Mouse (Mus musculus): ENCODE data around the gene Cntn5. TPM values are rescaled to one million over a fixed set of nuclear protein-coding genes. Genes with fewer than 3 reads are reported as not detected.

The Cntn5 gene
- polyA plus RNA-seq, 1 experiment from 2014 or later = not detected

DNA sequence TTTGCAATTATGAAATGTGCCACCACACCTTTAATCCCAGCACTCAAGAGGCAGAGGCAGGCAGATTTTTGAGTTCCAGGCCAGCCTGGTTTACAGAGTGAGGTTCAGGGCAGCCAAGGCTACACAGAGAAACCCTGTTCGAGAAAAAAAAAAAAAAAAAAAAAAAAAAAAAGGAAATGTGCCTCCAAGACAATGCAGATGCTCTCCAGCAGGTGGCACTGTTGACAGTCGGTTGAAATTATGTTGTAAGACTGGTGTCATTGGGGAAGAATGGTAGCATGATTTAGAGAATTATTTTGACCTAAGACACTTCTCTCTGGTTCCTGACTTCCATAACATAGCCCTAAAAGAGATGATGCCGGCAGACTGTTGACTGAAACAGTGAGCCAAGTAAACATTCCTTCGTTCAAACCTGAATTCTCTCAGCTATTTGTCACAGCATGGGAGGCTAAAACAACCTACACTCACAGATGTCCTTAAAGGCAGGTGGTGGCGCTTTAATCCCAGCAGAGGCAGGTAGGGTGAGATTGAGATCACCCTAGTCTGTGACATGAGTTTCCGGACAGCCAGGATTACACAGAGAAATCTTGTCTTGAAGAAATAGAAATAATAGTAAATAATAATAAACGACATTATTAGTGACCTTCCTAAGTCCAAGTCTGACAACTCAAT is 579.7 kb downstream of the Cntn5 start:
- Histone ChIP-seq H3K4me2 (no peak overlapping the region), H3K4me1 (replicated peaks) (no peaks in the 10 kb centered on the region), H3K27me3 (no peaks in the 10 kb centered on the region), H3K36me3 (no peaks in the 10 kb centered on the region), H3K27ac (no peak overlapping the region), H3K4me3 (replicated peaks) (no peak overlapping the region), H3K9ac (no peak overlapping the region), H3K9me3 (replicated peaks) (no peaks in the 10 kb centered on the region)
- ATAC-seq (ENCODE audit: low read depth) (no peak), DNase-seq (no peak)
- WGBS (ENCODE audit: insufficient replicate concordance) = 32% methylated on average over 7 of the region's 7 CpGs

DNA sequence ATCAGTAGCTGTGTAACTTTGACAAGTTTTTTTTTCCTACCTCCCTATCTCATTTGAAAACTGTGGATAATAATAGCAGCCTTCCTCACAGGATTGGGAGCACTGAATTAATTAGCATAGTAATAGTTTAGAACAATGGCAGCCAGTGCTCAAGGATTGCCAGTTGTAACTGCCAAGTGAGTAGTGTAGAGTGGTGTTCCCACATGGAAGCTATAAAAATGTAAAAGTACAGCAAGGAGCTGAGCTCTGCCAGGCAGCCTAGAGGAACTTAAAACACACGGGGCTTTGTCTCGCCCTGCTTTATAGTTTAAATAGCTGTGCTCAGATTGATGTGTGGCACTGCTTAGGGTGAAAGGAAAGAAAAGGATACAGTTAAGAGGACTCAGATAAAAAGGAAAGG is 635.2 kb downstream of the Cntn5 start:
- no peak for ATAC-seq (ENCODE audit: low read depth)
- no peaks in the 10 kb centered on the region for H3K9me3 ChIP-seq (replicated peaks)
- no peak overlapping the region for H3K4me2 ChIP-seq
- no peaks in the 10 kb centered on the region for H3K36me3 ChIP-seq
- H3K27me3 ChIP-seq = no peaks in the 10 kb centered on the region
- H3K4me1 ChIP-seq (replicated peaks) = no peaks in the 10 kb centered on the region
- H3K27ac ChIP-seq = no peak overlapping the region
- no peak overlapping the region for H3K4me3 ChIP-seq (replicated peaks)
- H3K9ac ChIP-seq = no peak overlapping the region
- WGBS (ENCODE audit: insufficient replicate concordance) = 51% methylated on average over 2 of the region's 2 CpGs
- no peak for DNase-seq

DNA sequence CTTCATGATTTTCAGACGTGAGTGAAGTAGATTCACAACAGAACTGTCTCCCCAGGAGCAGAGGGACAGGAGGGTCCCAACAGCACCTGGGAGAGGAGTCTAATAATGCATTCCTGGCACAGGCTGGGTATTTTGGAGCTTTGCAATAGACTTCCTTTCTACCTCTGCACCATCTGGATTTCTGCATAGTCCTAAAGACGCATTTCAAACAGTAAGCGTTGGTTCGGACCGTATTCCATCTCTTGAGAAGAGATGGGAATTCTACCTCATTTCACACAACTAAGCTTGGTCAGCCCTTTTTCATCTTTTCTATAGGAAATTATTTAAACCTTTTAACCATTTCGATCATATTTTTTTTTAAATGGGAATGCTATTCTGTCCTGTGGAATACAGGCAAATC is 635.7 kb downstream of the Cntn5 start:
- no peaks in the 10 kb centered on the region for H3K9me3 ChIP-seq (replicated peaks)
- no peak overlapping the region for H3K4me2 ChIP-seq
- no peak overlapping the region for H3K9ac ChIP-seq
- ATAC-seq (ENCODE audit: low read depth) = no peak
- no peaks in the 10 kb centered on the region for H3K27me3 ChIP-seq
- H3K4me1 ChIP-seq (replicated peaks) = no peaks in the 10 kb centered on the region
- no peak overlapping the region for H3K27ac ChIP-seq
- no peak for DNase-seq
- no peak overlapping the region for H3K4me3 ChIP-seq (replicated peaks)
- no peaks in the 10 kb centered on the region for H3K36me3 ChIP-seq
- WGBS (ENCODE audit: insufficient replicate concordance) = 60% methylated on average over 6 of the region's 6 CpGs

DNA sequence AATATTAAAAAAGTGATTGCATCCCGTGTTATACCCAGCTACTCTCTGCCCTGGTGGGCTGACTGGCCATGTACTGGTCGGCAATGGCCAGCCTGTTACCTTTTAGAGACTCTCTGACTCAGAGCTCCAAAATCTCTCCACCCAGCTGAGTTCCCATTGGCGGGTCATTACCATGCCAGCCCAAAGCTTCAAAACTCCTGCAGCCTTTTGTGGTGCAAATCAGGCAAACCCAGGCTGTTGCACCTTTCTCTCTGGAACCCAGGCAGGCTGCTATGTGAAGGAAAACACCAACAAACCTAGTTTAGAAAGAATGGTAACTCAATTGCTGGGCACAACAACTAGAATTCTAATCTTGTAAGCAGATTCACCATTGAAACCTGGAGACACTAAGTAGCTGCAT is 639.0 kb downstream of the Cntn5 start:
- Histone ChIP-seq H3K9me3 (replicated peaks) (no peaks in the 10 kb centered on the region), H3K9ac (no peak overlapping the region), H3K27ac (no peak overlapping the region), H3K4me3 (replicated peaks) (no peak overlapping the region), H3K27me3 (no peaks in the 10 kb centered on the region), H3K36me3 (no peaks in the 10 kb centered on the region), H3K4me1 (replicated peaks) (no peaks in the 10 kb centered on the region), H3K4me2 (no peak overlapping the region)
- WGBS (ENCODE audit: insufficient replicate concordance) = 27% methylated on average over 3 of the region's 3 CpGs
- no peak for DNase-seq
- no peak for ATAC-seq (ENCODE audit: low read depth)

DNA sequence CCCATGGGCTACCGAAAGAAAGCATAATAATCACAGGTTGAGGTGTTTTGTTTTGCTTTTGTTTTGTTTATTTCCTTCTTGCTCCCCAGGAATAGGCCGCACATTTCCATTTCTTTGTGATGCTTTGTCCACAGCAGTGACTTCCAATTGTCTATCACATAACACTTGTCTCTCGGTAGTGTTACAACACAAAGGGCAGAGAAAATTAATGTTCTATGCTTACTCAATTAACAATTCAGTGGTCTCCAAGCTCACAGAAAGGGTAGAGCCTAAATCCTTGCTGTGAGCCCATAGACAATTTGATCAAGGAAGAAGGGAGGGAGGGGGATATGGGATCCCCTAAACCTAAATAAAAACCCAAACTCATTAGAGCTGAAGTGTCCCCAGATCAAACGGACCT is 671.2 kb downstream of the Cntn5 start:
- Histone ChIP-seq H3K9ac (no peak overlapping the region), H3K27ac (no peak overlapping the region), H3K4me1 (replicated peaks) (no peaks in the 10 kb centered on the region), H3K9me3 (replicated peaks) (no peaks in the 10 kb centered on the region), H3K4me3 (replicated peaks) (no peak overlapping the region), H3K36me3 (no peaks in the 10 kb centered on the region), H3K4me2 (no peak overlapping the region), H3K27me3 (no peaks in the 10 kb centered on the region)
- no peak for DNase-seq
- ATAC-seq (ENCODE audit: low read depth) = no peak
- WGBS (ENCODE audit: insufficient replicate concordance) = 54% methylated on average over 4 of the region's 4 CpGs

DNA sequence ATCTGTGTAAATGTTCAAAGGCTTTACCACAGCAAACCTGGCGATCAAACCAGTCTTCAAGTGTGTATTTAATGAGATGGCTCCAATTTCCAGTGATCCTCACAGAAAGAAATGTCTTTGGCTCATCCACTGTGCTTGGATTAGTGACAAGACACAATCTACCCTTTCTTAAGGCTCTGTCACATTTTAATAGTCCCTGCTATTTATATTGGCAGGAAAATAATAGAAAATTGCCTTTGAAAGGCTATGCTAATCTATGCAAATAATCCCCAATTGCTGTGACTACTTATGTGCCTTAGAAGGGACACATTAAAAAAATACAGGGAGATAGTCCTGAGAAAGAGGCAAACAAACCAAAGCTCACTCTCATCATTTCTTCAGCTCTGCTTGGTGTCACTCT is 672.5 kb downstream of the Cntn5 start:
- no peak for ATAC-seq (ENCODE audit: low read depth)
- H3K4me2 ChIP-seq = no peak overlapping the region
- H3K27me3 ChIP-seq = no peaks in the 10 kb centered on the region
- no peak overlapping the region for H3K27ac ChIP-seq
- H3K9ac ChIP-seq = no peak overlapping the region
- H3K36me3 ChIP-seq = no peaks in the 10 kb centered on the region
- H3K9me3 ChIP-seq (replicated peaks) = no peaks in the 10 kb centered on the region
- no peak for DNase-seq
- H3K4me1 ChIP-seq (replicated peaks) = no peaks in the 10 kb centered on the region
- H3K4me3 ChIP-seq (replicated peaks) = no peak overlapping the region
- 36% methylated on average over 1 of the region's 1 CpGs for WGBS (ENCODE audit: insufficient replicate concordance)

DNA sequence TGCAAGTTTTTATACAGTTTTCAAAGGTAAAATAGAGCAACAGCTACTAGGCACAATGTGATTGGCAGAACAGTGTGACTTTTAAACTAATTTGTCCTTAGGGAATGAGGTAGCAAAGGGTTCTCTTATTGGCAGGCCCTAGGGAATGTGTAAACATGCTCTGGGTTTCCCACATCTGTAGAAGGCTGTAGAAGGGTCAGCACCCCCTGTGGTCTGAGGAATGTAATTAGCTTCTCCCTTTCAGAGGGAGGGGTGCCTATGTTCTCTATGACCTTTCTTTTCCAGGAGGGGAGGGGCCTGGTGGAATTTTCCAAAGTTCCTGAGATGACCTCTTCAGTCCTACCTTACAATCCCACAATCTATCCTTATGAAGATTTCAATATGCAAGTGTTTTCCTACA is 673.6 kb downstream of the Cntn5 start:
- ATAC-seq (ENCODE audit: low read depth) (no peak), DNase-seq (no peak)
- Histone ChIP-seq H3K27ac (no peak overlapping the region), H3K27me3 (no peaks in the 10 kb centered on the region), H3K4me1 (replicated peaks) (no peaks in the 10 kb centered on the region), H3K4me3 (replicated peaks) (no peak overlapping the region), H3K9me3 (replicated peaks) (no peaks in the 10 kb centered on the region), H3K4me2 (no peak overlapping the region), H3K9ac (no peak overlapping the region), H3K36me3 (no peaks in the 10 kb centered on the region)

DNA sequence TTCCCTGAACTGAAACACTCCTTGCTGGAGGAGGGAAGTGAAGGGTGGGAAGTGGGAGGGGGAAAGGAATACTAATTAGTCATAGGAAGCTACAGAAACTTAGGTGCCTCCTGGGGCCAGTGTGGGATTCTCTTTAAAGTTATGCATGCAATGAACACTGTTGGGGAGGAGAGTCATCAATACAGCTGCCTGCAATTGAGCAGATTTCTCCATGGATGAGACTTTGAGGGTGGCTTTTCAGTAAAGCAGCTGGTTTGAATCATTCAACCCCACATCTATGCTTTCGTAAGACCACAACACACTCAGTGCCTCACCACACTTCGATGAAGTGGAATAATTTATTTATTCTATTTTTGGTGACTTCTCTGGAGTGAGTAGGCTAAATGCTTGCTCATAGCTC is 674.9 kb downstream of the Cntn5 start:
- Histone ChIP-seq H3K4me1 (replicated peaks) (no peaks in the 10 kb centered on the region), H3K27me3 (no peaks in the 10 kb centered on the region), H3K27ac (no peak overlapping the region), H3K36me3 (no peaks in the 10 kb centered on the region), H3K4me2 (no peak overlapping the region), H3K9me3 (replicated peaks) (no peaks in the 10 kb centered on the region), H3K9ac (no peak overlapping the region), H3K4me3 (replicated peaks) (no peak overlapping the region)
- ATAC-seq (ENCODE audit: low read depth) (no peak), DNase-seq (no peak)
- WGBS (ENCODE audit: insufficient replicate concordance) = 50% methylated on average over 2 of the region's 2 CpGs

DNA sequence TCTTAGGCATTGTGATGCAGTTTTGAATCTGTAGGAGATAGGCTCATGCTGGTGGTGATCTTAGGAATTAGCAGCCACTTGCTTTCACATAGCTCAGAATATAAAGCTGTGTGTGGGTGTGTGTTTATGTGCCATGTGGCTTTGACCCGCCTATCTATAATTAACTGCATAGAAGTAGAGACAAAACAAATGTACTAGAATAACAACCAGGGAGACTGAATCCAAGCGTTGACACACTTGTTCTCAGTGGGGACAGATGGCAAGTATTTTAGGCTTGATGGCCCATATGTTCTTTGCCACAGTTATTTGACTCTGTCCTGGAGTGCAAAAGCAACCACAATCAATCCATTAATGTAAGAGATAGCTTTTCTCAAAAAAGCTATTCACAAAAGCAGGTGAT is 678.6 kb downstream of the Cntn5 start:
- Histone ChIP-seq H3K4me1 (replicated peaks) (no peaks in the 10 kb centered on the region), H3K27me3 (no peaks in the 10 kb centered on the region), H3K9me3 (replicated peaks) (no peaks in the 10 kb centered on the region), H3K9ac (no peak overlapping the region), H3K4me2 (no peak overlapping the region), H3K4me3 (replicated peaks) (no peak overlapping the region), H3K36me3 (no peaks in the 10 kb centered on the region), H3K27ac (no peak overlapping the region)
- DNase-seq (no peak), ATAC-seq (ENCODE audit: low read depth) (no peak)
- WGBS (ENCODE audit: insufficient replicate concordance) = 67% methylated on average over 2 of the region's 2 CpGs

DNA sequence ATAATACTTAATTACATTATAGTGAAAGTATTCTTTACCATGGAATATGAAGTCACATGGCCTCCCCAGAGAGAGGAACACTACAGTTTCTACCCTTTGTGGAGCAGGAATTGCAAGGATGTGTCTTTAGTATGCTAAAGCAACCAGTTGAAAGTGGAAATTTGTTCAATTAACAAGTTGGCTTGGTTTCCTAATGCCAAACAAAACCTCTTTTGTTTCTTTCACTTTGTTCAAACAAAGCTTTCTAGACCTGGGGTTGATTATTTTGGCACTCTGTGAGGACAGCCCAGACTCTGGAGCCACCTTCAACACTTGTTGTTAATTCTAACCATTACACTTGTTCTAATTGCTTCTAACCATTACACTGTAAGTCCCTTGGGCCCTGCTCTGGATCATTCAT is 718.5 kb downstream of the Cntn5 start:
- Histone ChIP-seq H3K36me3 (no peaks in the 10 kb centered on the region), H3K4me3 (replicated peaks) (no peak overlapping the region), H3K9me3 (replicated peaks) (no peaks in the 10 kb centered on the region), H3K4me2 (no peak overlapping the region), H3K27ac (no peak overlapping the region), H3K4me1 (replicated peaks) (no peaks in the 10 kb centered on the region), H3K9ac (no peak overlapping the region), H3K27me3 (no peaks in the 10 kb centered on the region)
- DNase-seq (no peak), ATAC-seq (ENCODE audit: low read depth) (no peak)

DNA sequence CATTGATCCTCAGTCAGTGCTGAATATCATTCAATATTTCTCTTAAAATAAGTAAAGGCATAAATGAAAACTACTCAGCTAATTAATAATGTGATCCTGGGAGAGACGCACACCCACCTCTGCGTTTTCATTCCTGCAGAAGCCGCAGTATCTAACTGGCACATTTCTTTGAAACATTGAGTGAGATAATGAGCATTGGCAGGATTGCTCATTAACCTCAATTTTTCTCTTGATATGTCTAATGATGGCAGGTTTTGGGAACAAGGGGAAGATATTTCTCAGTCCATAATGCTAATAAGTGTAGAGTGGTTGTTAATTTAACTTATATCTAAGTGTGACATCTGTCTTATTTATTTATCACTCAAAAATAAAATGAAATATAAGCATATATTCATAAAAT is 734.0 kb downstream of the Cntn5 start:
- Histone ChIP-seq H3K4me3 (replicated peaks) (no peak overlapping the region), H3K27ac (no peak overlapping the region), H3K4me1 (replicated peaks) (no peaks in the 10 kb centered on the region), H3K36me3 (no peaks in the 10 kb centered on the region), H3K9me3 (replicated peaks) (no peaks in the 10 kb centered on the region; the same call in 1 of the 2 replicates), H3K9ac (no peak overlapping the region), H3K4me2 (no peak overlapping the region), H3K27me3 (no peaks in the 10 kb centered on the region)
- 79% methylated on average over 3 of the region's 3 CpGs for WGBS (ENCODE audit: insufficient replicate concordance)
- no peak for ATAC-seq (ENCODE audit: low read depth)
- no peak for DNase-seq

DNA sequence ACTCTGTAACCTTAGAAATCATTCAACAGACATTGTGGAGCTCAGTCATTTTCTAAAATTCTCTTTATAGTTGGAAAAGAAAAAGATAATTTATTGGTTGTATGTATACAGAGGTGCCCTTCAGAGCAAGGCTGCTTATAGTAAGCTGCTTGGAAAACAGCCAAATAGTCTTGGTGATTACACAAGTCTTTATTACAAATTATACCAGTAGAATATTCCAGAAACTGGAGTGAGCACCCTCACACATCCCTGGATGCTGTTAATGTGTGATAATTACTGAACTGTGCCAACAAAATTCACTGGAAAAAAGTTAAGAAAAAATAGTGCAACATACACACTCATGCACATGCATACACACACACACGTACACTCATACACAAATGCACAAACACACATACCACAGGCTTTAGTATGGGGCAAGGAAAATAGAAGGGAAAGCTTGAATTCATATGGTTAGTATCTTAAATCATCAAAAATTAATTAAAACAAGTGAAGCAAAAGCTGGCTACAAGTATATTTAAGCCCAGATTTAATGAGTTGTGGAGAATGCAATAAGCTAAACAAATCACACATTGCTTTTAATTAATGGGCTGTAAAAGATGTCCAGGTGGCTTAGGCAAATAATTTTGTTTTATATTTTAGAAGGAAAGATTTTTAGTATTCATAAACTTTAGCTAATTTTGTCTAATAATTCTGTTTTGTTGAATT is 783.1 kb downstream of the Cntn5 start:
- ATAC-seq (ENCODE audit: low read depth) (no peak), DNase-seq (no peak)

More for the DNA sequence above, 783.1 kb downstream of the Cntn5 start:
- no peaks in the 10 kb centered on the region for H3K9me3 ChIP-seq (replicated peaks)
- no peak overlapping the region for H3K4me3 ChIP-seq (replicated peaks)
- no peaks in the 10 kb centered on the region for H3K4me1 ChIP-seq (replicated peaks)
- WGBS (ENCODE audit: insufficient replicate concordance) = 73% methylated on average over 1 of the region's 1 CpGs
- H3K9ac ChIP-seq = no peak overlapping the region
- H3K4me2 ChIP-seq = no peak overlapping the region
- H3K27me3 ChIP-seq = no peaks in the 10 kb centered on the region
- H3K27ac ChIP-seq = no peak overlapping the region
- no peaks in the 10 kb centered on the region for H3K36me3 ChIP-seq
